Mouse (Mus musculus): ENCODE data around the gene Hist1h2ae.
"Not testable (repeated sequence)": the region's sequence is repeated elsewhere in the genome, so short reads cannot be mapped to it uniquely, and the experiment has no call there.

Hist1h2ae gene

GRCm38 (mm10) chr13:23541497-23541896, 29.5 kb downstream of the Hist1h2ae start:
- in situ Hi-C loops (cut with MseI, MboI), result no loop called here

GRCm38 (mm10) chr13:23539821-23540220, 31.2 kb downstream of the Hist1h2ae start:
- in situ Hi-C loops (cut with MseI, MboI), result not testable (repeated sequence)

GRCm38 (mm10) chr13:23538249-23538648, 32.8 kb downstream of the Hist1h2ae start:
- in situ Hi-C loops (cut with MseI, MboI), result no loop called here

DNA sequence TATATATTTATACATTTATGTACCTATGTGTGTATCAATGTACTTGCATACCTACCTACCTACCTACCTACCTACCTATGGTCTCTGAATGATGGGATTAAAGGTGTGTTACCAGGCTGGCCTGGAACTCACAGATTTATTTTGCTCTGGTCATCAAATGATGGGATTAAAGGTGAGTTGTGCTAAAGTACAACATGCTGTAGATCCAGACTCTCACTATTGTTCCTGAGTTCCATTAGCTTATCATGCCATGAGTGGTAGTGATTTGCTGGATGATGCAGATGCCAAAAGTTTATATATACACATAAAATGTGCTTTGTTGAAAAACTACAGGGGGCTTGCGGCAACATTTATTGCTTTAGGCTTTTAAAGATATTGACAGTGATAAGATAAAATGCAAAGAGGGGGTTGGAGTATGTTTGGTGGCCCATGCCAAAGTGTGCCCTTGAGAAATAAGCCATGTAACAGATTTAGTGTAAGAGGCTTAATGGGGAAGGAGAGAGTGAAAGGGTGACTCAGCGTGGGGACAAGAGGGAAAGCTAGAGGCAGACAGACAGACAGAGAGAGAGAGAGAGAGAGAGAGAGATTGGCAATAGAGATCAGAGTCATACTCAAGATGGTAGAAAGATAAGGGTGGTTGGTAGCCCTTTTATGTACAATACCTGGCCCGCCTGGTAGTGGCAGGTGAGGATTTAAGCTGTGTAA, 33.9 kb downstream of the Hist1h2ae start:
- in situ Hi-C loops (cut with MseI, MboI), result no loop called here

DNA sequence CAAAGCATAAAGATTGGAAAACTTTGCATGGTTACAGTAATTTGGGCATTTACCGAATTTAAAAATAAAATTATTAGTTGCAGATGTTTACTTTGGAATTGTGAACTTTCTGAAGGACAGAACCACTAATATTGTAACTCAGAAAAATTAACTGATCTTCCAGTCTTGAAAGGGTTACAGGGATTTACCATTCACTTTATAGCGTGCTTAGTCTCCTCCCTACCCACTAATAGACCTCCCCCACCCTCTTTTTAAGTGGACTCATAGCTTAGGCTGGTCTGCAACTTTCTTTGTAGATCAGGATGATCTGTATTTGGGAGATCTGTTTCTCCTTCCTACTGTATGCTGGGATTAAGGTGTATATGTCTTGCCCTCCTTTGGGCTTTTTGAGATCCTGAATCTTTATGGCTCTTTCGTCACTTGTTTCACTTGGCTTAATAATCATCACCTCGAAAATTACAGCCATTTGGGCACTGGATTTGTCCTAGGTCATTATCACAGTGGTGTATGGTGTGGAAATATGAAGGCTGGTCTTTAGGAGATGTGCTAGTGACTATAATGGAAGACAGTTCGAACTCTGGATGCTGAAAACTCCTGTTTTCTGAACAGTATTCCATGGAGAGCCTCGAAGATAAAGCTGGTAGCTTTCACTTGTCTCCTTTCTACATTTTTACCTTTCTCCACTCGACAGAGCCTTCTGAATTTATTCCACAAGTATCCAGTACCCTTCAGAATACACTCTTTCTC, 34.8 kb downstream of the Hist1h2ae start:
- in situ Hi-C loops (cut with MseI, MboI), result no loop called here

DNA sequence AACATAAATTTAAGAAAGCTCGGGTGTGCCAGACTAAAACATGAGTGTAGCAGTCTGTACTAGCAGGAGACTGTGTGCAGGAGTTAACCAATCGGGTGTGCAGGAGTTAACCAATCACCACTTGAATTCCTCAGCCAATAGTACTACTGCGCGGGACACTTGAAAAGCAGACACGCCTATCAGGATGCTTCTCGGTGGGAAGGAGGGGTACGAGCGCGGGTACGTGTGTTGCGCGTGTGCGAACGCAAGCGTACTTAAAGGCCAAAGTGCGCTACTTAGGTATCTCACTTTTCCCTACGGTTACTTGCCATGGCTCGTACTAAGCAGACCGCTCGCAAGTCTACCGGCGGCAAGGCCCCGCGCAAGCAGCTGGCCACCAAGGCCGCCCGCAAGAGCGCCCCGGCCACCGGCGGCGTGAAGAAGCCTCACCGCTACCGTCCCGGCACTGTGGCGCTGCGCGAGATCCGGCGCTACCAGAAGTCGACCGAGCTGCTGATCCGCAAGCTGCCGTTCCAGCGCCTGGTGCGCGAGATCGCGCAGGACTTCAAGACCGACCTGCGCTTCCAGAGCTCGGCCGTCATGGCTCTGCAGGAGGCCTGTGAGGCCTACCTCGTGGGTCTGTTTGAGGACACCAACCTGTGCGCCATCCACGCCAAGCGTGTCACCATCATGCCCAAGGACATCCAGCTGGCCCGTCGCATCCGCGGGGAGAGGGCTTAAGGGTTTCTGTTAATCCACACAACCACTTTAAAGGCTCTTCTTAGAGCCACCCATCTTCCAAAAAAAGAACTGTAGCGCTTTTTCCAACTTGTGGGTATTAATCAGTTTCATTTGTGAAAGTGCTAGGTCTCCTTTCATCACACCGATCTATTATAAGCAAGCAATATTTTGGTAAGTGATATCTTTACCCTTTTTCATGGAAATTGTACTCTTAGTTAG, 35.6 kb downstream of the Hist1h2ae start, which contains the start of gene Hist1h3g:
TSS of gene Hist1h3g (plus strand) at position 286 of the 939 bp plus-strand sequence.
- in situ Hi-C loops (cut with MseI, MboI), result not testable (repeated sequence)

GRCm38 (mm10) chr13:23534368-23535131, 36.5 kb downstream of the Hist1h2ae start:
- in situ Hi-C loops (cut with MseI, MboI), result no loop called here

DNA sequence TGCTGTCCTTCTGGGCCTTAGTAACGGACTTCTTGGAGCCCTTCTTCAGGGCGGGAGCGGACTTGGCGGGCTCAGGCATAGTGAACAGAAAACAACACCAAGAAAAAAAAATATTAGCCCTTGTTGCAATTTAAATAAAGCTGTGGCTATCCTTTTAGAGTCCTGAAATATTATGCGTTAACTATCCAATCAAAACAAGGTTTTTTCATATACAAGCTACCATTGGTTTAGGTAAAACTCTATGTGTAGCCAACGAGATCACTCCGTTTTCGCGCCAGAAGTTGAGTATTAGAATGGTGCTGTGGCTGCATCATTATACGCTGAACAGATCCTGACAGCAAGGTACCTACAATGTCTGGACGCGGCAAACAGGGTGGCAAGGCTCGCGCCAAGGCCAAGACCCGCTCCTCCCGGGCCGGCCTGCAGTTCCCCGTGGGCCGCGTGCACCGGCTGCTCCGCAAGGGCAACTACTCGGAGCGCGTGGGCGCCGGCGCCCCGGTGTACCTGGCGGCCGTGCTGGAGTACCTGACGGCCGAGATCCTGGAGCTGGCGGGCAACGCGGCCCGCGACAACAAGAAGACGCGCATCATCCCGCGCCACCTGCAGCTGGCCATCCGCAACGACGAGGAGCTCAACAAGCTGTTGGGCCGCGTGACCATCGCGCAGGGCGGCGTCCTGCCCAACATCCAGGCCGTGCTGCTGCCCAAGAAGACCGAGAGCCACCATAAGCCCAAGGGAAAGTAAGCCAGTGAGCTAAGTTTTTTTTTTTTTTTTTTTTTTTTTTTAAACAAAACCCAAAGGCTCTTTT, 37.3 kb downstream of the Hist1h2ae start, which contains the start of gene Hist1h2af:
TSS of gene Hist1h2af (plus strand) at position 347 of the 808 bp plus-strand sequence.
- in situ Hi-C loops (cut with MseI, MboI), result not testable (repeated sequence)

DNA sequence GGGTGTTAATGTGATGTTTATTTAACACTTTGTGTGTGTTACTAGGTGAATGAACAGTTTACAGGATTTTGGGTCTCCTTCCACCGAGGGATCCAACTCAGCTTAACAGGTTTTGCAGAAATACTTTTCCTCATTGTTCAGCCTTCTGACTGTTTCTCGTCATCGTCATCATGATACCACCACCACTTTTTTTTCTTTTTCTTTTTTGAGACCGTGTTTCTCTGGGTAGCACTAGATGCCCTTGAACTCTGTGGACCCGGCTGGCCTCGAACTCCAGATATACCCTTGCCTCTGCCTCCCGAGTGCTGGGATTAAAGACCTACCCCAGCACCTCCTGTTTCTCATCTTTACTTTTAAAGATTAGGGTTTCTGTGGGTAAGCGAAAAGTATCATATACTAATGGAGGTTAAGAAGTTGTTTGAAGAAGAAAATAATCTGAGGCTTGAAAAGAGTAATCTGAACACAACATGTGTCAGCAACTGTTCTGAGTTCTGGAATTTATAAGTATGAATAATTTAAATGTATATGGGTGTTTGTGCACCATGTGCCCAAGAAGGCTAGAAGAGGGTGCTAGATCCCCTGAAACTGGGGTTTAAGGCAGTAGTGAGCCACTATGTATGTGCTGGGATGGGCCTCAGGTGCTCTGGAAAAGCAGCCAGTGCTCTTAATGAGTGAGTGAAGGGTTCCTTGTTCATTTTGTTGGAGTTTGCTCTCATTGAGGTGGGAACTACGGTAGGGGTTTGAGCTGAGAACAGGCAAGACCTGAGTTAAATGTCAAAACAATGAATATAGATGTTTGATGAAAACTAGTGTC, 38.6 kb downstream of the Hist1h2ae start:
- in situ Hi-C loops (cut with MseI, MboI), result no loop called here

DNA sequence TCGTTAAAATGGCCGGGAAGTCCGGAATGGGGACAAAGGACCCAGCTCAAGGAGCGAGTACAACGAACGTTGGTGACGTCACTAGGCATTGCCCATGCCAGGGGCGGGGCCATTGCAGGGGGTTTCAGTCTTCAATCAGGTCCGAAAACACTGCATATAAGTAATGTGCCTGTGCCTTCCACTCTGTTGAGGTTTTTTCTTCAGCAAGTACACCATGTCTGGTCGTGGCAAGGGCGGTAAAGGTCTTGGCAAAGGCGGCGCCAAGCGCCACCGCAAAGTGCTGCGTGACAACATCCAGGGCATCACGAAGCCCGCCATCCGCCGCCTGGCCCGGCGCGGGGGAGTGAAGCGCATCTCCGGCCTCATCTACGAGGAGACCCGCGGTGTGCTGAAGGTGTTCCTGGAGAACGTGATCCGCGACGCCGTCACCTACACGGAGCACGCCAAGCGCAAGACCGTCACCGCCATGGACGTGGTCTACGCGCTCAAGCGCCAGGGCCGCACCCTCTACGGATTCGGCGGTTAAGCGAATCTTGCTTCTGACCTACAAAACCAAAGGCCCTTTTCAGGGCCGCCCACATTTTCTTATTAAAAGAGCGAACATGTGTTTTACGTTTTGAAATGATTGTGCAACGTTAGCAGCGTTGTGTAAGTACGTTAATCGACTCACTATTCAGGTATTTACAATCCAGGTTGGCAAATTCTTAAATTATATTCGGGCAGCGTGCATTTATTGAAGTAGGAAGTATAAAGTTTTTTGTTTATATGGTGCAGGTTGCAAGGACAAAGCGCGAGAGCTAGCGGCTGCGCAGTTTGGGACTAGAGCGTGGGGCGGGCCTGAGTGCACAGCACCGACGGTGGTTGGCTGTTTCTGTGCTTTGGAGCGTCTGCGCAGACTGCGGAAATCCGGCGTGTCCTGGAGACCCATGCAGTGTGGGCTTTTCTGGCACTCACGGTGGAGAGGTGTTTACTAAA, 39.8 kb downstream of the Hist1h2ae start, which contains the start of gene Hist1h4h:
TSS of gene Hist1h4h (plus strand) at position 150 of the 975 bp plus-strand sequence.
- in situ Hi-C loops (cut with MseI, MboI), result no loop called here

- in situ Hi-C loops (cut with MseI, MboI), result no loop called here
Observed at GRCm38 (mm10) chr13:23530181-23530900, 40.7 kb downstream of the Hist1h2ae start.

DNA sequence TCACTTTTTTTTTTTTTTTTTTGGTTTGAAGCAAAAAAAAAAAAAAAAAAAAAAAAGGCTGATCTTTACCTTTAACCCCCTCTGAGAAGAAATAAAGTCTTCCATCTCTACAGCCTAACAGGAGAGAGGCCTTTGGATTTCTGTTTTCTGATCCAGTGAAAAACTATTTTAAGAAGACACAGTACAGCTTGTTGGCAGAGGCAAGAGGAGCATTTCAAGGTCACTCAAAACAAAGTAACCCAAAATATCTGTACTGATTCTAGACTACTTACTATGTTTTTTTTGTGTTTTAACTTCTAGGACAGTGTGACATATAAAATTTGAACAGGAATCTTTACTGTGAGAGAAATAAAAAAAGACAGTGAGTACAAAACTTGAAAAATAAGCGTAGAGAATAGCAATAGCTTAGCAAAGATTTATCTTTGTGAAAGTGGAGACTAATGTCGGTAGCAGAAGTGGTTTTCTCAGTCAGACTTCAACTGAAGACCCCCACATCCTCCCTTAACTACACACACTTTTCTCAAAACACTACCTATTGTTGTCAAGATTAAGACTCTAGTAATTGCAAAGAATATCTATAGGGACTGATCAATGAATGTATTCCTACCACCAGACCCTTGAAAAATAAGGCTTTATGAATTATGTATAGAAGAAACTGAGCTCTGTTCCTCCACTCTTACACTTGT, 41.4 kb downstream of the Hist1h2ae start:
- in situ Hi-C loops (cut with MseI, MboI), result loop anchor here in 1 of 2 experiments (10.0 kb wide), 1 partner anchor 1485 kb away; the partner anchor contains the start of genes Hist1h2ag, Hist1h2bj and Hist1h4i

GRCm38 (mm10) chr13:23529005-23529404, 42.0 kb downstream of the Hist1h2ae start:
- in situ Hi-C loops (cut with MseI, MboI), result loop anchor here in 1 of 2 experiments (10.0 kb wide), 1 partner anchor 1484 kb away; the partner anchor contains the start of genes Hist1h2ag, Hist1h2bj and Hist1h4i

- in situ Hi-C loops (cut with MseI, MboI), result loop anchor here in 1 of 2 experiments (10.0 kb wide), 1 partner anchor 1482 kb away; the partner anchor contains the start of genes Hist1h2ag, Hist1h2bj and Hist1h4i
Observed at GRCm38 (mm10) chr13:23526312-23526711, 44.7 kb downstream of the Hist1h2ae start.

- in situ Hi-C loops (cut with MseI, MboI), result loop anchor here in 1 of 2 experiments (10.0 kb wide), 1 partner anchor 1481 kb away; the partner anchor contains the start of genes Hist1h2ag, Hist1h2bj and Hist1h4i
Observed at GRCm38 (mm10) chr13:23525901-23526300, 45.1 kb downstream of the Hist1h2ae start.

DNA sequence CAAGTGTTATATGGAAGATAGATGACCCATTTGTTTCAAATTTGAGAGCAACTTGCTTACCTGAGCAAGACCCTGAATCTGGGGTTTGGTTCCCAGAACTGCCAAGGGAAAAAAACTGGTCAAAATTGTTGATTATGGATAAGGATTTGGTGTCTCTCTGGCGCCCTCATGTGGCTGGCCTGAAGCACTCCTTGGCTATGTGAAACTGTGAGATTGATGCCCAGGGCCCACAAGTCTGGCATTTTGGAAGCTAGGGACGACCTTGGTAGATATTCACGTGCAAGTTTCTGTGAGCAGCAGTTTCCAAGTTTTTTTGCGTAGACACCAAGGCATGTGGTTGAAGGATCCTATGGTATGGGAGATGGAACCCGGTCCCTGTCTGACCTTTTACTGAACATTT, 46.4 kb downstream of the Hist1h2ae start:
- in situ Hi-C loops (cut with MseI, MboI), result loop anchor here (10.0 to 25.0 kb wide), 2 partner anchors 1480 to 1487 kb away; partner anchors contain the start of genes Hist1h2ag (in 2 of the 2), Hist1h2bj (in 2 of the 2), Hist1h4i (in 2 of the 2) and Hist1h2ah (in 1 of the 2)
